Mouse (Mus musculus): ENCODE measurements around the gene Itsn1.

Itsn1 gene

DNA sequence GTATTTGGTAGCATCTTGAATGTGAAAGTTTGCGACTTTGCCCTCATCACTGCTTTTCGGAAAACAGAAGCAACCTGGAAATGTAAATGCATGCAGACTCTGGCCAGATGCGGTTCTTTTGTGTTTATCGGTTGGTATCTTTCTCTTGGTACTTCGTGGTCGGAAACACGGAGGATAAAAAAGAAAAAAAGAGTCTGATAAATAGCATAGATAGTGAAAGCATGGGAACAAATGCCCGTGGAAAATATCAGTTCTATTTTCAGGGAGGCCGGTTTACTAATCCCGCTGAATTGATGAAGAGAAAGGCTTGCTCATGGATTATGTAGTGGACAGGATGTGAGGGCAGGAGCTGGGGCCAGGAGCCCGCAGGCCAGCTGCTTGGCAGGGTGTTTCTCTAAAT lies 1.4 kb downstream of the Itsn1 start:
- no peak for DNase-seq (ENCODE audit: low spot score in 2 of 2)

- no peak for DNase-seq (ENCODE audit: low spot score in 2 of 2)
These were observed 3.7 kb downstream of the Itsn1 start for GRCm38 (mm10) chr16:91732816-91733215.

DNA sequence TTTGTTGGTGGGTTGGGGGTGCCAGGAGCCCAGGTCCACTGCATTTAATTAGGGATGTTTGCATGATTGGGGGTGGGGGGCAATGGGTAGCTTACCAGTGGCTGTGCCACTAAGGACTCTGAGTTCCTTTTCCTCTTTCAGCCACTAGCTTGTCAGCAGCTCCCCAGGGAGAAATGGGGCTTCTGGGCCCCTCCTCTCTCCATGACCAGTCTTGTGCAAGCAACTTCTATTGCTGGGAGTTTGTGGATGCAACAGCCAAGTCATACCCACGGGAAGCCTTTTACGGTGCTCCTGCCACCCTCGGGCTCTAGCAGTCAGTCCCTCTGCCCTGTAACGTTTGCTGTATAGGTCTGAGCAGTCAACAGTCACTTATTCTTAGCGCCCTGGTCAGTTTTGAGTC lies 5.7 kb downstream of the Itsn1 start:
- no peak for DNase-seq (ENCODE audit: low spot score in 2 of 2)

DNA sequence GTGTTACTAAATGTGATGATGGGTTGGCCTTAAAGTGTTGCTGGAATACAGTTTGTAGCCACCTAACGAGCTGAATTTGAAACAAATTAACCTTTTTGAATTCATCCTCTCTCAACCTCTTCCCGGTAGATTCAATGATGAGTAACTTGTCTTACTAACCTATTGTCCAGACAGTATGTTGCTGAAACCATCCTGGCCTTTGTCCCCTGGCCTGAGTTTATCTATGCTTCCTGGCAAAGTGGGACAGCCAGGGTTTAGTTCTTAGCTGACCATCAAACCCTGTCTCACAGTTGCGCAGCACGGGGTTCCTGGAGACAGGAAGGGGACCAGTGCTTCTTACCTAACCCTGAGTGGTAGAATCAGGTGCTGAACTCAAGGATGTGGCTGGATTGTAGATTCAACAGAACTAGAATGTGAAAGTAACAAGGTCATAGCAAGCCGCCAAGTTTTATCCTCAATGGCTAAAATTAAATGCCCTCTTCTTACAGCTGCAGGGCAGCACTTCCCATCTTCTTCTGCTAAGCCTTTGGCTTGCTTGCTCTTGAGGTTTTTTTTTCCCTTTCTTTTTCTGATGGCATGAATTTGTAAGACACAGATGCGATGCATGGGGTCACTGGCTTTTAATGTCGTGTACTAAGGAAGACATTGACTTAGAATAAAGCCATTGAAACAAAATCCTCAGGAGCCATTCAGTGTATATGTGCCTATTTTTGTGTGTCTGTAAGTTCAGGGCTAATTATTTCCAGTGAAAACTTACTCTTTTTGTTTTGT lies 7.2 kb downstream of the Itsn1 start:
- DNase-seq (ENCODE audit: low spot score in 2 of 2): no peak

- DNase-seq (ENCODE audit: low spot score in 2 of 2): no peak
These were observed 9.4 kb downstream of the Itsn1 start for GRCm38 (mm10) chr16:91738505-91738904.

DNA sequence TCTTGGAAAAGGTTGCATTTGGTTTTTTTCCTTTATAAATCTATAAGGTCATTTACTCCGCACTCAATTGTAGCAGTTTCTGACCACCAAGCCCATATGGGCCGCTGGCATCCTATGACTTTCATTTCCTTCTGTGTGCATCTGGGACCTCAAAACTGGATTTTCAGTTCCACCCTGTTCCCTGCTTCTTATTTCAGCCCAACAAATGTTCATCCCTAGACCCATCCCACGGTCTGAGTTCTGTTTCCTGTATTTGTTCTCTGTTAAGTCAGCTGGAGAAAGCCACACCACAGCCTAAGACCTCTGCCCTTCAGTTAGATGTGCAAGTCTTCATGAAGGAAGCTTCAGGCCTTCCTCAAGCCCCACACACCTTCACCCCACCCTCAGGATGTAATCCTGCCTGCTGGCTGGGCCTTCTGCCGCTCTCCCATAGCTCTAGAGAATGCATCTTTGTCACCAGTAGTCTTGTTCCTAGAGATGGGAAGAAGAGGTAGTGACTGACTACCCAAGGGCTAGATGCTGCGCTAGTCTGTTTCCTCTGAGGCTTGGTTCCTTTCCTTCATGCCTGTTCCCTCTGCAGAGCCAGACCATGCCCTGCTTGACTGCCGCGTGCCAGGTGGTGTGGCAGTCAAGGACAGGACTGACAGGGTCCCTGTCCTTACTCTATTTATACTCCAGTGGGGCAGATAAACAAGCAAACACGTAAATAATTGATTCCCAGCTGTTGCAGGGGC lies 11.3 kb downstream of the Itsn1 start:
- DNase-seq (ENCODE audit: low spot score in 2 of 2): no peak

- no peak for DNase-seq (ENCODE audit: low spot score in 2 of 2)
These were observed 11.8 kb downstream of the Itsn1 start for GRCm38 (mm10) chr16:91740918-91741255.

DNA sequence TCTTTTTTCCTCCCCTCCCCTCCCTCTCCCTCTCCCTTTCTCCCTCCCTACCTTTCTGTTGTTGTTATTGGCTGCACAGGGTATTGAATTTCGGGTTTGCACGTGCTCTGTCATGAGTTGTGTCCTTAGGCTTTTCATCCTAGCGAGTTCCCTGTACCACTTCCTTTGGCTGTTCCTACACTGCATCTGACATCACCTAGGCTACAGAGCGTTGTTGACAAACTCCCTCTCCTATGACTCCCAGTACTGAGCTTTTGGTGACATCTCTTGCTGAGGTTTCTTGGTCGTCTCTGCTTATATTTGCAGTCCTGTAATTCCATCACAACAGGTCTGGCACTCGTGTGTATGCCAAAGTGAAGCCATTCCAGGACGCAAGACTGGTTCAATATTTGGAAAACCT lies 14.0 kb downstream of the Itsn1 start:
- no peak for DNase-seq (ENCODE audit: low spot score in 2 of 2)

- DNase-seq (ENCODE audit: low spot score in 2 of 2): peak; percentile 67 to 68
These were observed 17.2 kb downstream of the Itsn1 start for GRCm38 (mm10) chr16:91746101-91746950.

DNA sequence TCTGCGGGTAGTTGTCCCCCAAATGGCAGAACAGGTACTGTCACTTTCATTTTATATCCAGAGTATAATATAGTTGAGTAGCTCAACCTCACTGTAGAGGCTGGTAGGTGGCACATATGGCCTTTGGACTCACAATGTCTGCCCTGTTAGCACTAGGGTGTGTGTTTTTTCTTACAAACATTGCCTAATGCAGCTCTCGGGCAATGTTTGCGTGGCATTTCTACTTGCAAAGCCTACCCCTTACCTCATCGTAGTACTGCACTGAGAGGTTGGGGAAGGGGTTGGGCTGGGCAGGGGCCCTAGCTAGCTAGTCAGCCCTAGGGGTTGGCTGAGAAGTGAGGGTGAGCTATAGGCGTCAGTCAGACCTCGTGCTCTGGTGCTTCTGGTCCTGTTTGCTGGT lies 18.5 kb downstream of the Itsn1 start:
- no peak for DNase-seq (ENCODE audit: low spot score in 2 of 2)

DNA sequence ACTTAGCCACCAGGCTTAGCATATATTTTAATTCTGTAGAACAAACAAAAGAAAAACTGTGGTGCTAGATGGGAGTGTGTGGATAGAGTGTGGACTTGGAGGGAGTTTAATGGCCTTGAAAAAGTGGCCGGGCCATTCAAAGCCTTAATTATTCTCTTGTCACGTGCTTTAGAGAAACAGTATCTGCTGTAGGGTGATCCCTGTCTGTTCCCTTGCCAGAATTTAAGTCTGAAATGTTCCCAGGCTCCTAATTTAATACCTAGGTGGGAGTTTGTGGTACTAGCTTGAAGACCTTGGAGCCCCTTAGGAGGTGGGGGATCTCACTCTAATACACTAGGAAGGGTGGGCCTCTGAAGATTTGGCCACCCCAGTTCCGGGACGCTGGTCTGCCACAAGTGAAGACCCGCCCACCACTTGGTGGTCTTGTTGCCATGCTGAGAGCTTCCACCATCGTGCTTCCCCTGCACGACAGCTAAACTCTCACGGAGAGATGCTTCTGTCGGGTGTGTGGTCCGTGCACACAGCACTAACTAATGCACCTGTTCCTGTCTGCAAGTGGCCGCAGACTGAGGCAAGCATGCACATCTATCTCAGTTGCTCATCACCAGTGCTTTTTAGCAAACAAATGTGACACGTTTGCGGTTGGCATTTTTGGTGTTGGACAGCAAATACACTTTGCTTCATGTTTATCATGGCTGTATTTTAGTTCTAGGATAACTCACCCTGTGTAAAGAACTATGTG lies 22.7 kb downstream of the Itsn1 start:
- DNase-seq (ENCODE audit: low spot score in 2 of 2): no peak

GRCm38 (mm10) chr16:91753611-91754010 lies 24.5 kb downstream of the Itsn1 start:
- no peak for DNase-seq (ENCODE audit: low spot score in 2 of 2)

- DNase-seq (ENCODE audit: low spot score in 2 of 2): peak; percentile 30 to 41
These were observed 25.9 kb downstream of the Itsn1 start for GRCm38 (mm10) chr16:91754957-91755356.

- DNase-seq (ENCODE audit: low spot score in 2 of 2): no peak
These were observed 32.1 kb downstream of the Itsn1 start for GRCm38 (mm10) chr16:91761202-91761601.

DNA sequence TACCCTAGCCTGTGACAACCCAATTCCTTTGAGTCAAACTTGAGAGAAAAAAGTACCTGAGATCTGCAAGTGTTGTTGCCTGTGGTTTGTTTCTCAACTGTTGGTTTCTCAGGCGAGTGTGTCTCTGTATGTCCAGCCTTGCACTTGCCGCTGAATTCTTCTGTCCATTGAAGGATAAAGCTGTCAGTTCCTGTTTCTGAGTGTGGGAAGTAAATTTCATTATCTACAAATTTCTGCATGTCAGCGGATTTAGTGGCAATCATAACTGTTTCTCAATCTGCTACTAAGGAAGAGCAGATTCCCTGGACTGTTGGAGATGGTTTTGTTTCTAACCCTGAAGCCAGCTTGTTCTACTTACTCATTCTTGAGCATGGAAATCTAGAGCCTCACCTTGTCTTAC lies 32.7 kb downstream of the Itsn1 start:
- DNase-seq (ENCODE audit: low spot score in 2 of 2): no peak

DNA sequence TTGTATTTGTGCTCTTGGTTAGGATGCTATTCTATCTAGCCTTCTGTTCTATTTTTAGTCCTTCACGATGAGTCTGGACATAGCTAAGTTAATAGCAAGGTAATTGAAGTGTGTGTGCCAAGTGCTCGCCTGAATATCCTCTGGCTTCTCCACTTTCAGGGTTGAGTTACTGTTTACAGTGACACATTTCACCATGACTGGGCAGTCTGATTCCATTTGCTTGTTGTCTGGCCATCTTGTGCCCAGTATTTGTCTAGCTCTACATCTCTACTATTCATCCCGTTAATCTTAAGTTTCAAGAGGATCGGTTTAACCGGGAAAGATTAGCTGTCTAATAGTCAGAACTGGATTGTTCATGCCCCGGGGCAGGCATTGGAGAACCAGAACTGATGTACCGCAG lies 33.4 kb downstream of the Itsn1 start:
- DNase-seq (ENCODE audit: low spot score in 2 of 2): no peak

DNA sequence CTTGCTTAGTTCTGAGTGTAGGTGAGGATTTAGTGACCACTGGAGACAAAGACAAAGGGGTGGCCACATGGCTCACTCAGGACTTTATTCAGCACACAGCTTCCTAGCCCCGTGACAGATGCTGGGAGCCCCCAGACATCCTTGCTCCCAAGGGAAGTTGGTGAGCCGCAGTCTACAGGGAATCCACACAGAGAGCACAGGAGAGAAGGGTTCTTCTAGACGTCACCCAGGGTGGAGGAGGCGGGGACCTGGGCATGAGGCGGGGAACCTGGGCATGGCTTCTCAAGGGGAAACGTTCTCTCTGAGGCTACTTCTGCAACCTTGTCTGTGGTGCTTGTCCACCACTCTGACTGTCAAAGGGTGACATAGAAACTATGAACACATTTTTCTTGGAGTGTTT lies 34.9 kb downstream of the Itsn1 start:
- no peak for DNase-seq (ENCODE audit: low spot score in 2 of 2)

- DNase-seq (ENCODE audit: low spot score in 2 of 2): no peak
These were observed 35.3 kb downstream of the Itsn1 start for GRCm38 (mm10) chr16:91764414-91764813.

DNA sequence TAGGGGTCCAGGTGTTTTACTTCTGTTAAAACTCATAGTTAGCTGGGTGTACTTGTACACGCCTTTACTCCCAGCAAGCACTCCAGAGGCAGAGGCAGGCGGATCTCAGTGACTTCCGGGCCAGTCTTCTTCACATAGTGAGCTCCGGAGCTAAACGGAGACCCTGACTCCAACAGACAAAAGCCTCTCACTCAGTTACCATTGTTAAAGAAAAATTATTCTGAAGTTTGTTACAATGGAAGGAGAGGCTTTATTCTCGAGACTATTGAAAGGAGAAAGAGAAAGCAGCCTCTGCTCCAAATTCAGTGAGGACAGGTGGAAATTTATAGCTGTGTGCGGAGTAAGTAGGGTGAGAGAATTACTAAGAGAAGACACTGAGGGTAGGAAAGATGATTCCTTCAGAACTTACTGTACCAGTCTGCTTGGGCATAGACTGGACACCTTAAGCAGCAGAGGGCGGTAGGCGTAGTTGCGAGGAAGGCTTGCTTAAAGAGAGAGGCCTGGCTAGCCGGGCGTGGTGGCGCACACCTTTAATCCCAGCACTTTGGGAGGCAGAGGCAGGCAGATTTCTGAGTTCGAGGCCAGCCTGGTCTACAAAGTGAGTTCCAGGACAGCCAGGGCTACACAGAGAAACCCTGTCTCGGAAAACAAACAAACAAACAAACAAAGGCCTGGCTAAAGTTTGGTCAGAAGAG lies 36.2 kb downstream of the Itsn1 start:
- no peak for DNase-seq (ENCODE audit: low spot score in 2 of 2)

DNA sequence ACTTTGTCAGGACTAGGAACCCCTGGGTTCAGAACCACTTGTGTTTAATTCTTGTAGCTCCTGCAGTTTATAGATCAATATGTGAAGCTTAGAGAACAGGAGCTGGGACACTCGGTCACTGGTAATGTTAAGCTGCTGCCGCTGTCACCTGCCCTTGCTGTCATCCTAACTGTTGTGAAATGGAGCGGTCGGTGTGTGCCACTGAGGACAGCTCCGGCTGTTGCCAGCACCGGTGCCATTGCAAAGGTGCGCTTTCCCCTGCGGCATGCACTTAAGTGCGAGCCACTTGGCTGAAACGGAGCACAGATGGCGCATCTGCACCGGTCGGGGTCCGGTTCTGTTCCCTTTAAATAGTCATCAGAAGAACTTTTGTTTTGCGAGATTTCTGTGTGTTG lies 36.7 kb downstream of the Itsn1 start:
- DNase-seq (ENCODE audit: low spot score in 2 of 2): no peak

- no peak for DNase-seq (ENCODE audit: low spot score in 2 of 2)
These were observed 38.2 kb downstream of the Itsn1 start for GRCm38 (mm10) chr16:91767165-91767701.
